Mouse (Mus musculus) hindbrain, embryonic 14.5 days (tissue): ENCODE results near the gene Ndufa9. TPM values are rescaled to one million over a fixed set of nuclear protein-coding genes. Genes with fewer than 3 reads are reported as not detected.
A peak's percentile ranks its signal among the peaks of the same experiment; 100 is the strongest.

ENCODE experiments used
- ATAC-seq: fragments of 200-750 bp; cut with Nextera tagmentation; 2 replicates; pipeline ENCODE4 v1.8.0; 2017; ENCODE audit warnings: moderate number of reproducible peaks, mild to moderate bottlenecking, moderate TSS enrichment, moderate library complexity; ENCODE audit not compliant: low FRiP score
- DNase-seq: peaks from one replicate; pipeline ENCODE4 v3.0.0-alpha.2; 2015; ENCODE audit warnings: low spot score
- H3K27ac ChIP-seq: fragments of 300-500 bp; sonication (generic); 2 replicates; pipeline ENCODE4 v1.5.1; 2014; ENCODE audit warnings: mild to moderate bottlenecking, moderate library complexity
- H3K27me3 ChIP-seq: fragments of 300-500 bp; sonication (generic); 2 replicates; pipeline ENCODE4 v1.6.1; 2014; ENCODE audit warnings: mild to moderate bottlenecking, low read length, mixed read lengths; ENCODE audit not compliant: control insufficient read depth, insufficient read depth
- H3K36me3 ChIP-seq: fragments of 300-500 bp; sonication (generic); replicated peaks from 2 replicates; pipeline ENCODE4 v1.6.1; 2014; ENCODE audit not compliant: control insufficient read depth, insufficient read depth
- H3K4me1 ChIP-seq: fragments of 300-500 bp; sonication (generic); replicated peaks from 2 replicates; pipeline ENCODE4 v1.6.1; 2014; ENCODE audit warnings: antibody characterized with exemption, low read length, mixed read lengths; ENCODE audit not compliant: control insufficient read depth, insufficient read depth
- H3K4me2 ChIP-seq: fragments of 300-500 bp; sonication (generic); replicated peaks from 2 replicates; pipeline ENCODE4 v1.6.1; 2014; ENCODE audit warnings: mild to moderate bottlenecking, moderate library complexity
- H3K4me3 ChIP-seq: fragments of 300-500 bp; sonication (generic); replicated peaks from 2 replicates; pipeline ENCODE4 v1.5.1; 2014; ENCODE audit warnings: mild to moderate bottlenecking, low read length
- H3K9ac ChIP-seq: fragments of 300-500 bp; sonication (generic); 2 replicates; pipeline ENCODE4 v1.6.1; 2014
- H3K9me3 ChIP-seq: fragments of 300-500 bp; sonication (generic); 2 replicates; pipeline ENCODE4 v1.6.1; 2016; ENCODE audit warnings: low read length; ENCODE audit not compliant: control insufficient read depth
- WGBS: fragments of 180-500 bp; shearing (Covaris S2); extraction: QIAGEN DNeasy Blood & Tissue Kit; methylation state at CpG from one replicate; pipeline ENCODE4 v1.1.7; 2014; 5-methylcytosine and 5-hydroxymethylcytosine counted together
- polyA plus RNA-seq: library from polyadenylated mRNA; unstranded; fragments of >200 nt; fragmentation: Nextera tagmentation; extraction: Ambion mirVana; gene quantifications from 2 replicates; pipeline ENCODE4 v1.2.1, GENCODE M21; 2014

Ndufa9 gene
- polyA plus RNA-seq, result 188 and 195 TPM in 2 replicates

DNA sequence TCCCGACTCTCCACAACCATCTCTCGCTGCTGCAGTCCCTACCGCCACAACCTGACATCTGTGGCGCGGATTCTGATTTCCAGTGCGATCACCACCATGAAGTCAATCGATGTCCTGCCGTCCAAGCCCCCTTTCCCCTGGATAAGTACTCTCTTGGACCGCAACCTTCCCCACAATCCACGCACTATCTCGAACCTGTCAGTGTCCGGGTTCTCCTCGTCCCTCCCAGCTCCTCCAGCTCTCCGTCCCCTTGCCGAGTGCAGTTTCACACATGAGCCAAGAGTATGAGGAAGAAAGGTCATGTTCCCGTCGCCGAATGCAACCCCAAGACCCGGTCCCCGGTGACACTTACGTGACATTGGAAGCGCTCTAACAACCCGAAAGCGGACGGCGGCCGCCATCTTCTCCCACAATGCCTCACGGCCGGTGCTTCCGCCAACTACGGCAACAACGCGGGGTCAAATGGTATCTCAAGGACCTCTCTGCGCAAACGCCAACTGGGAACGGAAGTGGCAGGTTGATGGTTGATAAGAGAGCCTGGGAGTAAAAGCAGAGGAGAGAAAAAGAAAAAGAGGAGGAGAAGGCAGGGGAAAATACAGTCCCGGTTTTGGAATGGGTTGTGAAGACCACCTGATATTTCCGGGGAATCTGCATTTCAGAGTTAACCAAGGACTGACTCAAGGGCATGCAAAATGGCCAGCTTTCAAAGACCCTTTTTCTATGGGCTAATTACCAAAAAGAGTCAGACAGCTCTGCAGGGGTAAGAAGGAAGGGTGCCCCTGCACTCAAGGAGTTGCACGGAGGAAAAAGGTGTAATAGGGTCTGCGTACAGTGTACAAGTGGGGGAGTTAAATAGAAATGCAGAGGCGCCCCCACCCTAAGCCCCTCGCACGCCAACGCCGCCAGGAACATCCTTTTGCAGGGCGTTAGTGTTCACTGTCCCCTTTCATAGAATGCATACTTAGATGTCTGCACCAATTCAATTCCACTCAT is at the start of gene Ndufa9:
Ndufa9 (minus strand) TSS at position 425 of the 993 bp plus-strand sequence.
- ATAC-seq (peak; percentile 88), DNase-seq (peak; percentile 94)

DNA sequence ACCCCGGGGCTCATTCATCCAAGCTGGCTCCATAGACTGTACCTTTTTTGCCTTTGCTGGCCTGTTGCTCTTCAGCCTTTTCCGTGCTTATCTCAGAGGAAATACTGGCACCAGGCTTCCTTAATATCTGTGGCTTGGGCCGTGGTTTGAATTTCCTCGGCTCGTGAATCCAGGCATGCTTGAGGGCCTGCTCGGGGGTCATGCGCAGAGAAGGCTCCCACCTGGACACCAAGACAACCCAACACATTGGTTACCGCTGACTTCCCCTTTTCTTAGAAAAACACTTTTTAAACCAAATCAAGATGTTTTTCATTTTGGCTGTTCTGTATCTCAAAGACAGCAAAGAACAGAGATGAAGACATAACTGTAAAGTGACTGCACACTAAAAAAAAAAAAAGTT is 28.2 kb upstream of the Ndufa9 start:
- DNase-seq (no peak), ATAC-seq (no peak)
- no peak overlapping the region for H3K4me2 ChIP-seq
- H3K36me3 ChIP-seq, result no peaks in the 10 kb centered on the region
- no peak overlapping the region for H3K9ac ChIP-seq
- H3K4me1 ChIP-seq, result no peaks in the 10 kb centered on the region
- WGBS, result 92% methylated on average over 8 of the region's 8 CpGs
- no peaks in the 10 kb centered on the region for H3K27me3 ChIP-seq
- no peak overlapping the region for H3K4me3 ChIP-seq
- no peaks in the 10 kb centered on the region for H3K9me3 ChIP-seq
- no peak overlapping the region for H3K27ac ChIP-seq

More for the DNA sequence above, at the start of gene Ndufa9:
- Histone ChIP-seq H3K9ac (peak within 1 kb of the TSS; percentile 84), H3K27me3 (no peaks in the 10 kb centered on the region), H3K27ac (peak within 1 kb of the TSS; percentile 76), H3K4me3 (peak within 1 kb of the TSS; percentile 82), H3K4me1 (peaks cover 19% of the 10 kb centered on the region), H3K36me3 (peaks cover 7% of the 10 kb centered on the region), H3K4me2 (peak within 1 kb of the TSS; percentile 88), H3K9me3 (no peaks in the 10 kb centered on the region)
- 7% methylated on average over 46 of the region's 46 CpGs for WGBS

DNA sequence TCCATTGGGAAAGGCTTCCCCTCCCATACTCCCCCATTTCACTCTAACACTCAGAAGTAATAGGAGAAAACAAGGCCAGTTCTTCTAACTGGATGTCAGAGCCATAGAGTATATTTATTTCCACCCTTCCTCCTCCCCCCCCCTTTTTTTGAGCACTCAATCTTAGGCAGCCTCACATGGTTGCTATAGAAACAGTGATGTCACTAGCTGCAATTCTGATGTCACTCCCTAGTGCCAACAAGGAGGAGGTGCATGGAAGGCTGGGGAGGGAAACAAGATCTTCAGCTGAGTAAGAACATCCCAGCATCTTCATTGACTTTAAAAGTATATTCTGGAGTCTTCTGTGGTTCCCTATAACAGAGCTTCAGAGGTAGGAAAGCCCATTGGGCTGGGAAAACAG is 3.9 kb upstream of the Ndufa9 start, which contains the start of gene Akap3:
Akap3 (plus strand) TSS at position 218 of the 400 bp plus-strand sequence.
- ATAC-seq (no peak), DNase-seq (no peak)
- Histone ChIP-seq H3K4me2 (no peak within 1 kb of the TSS), H3K36me3 (no peaks in the 10 kb centered on the region), H3K27me3 (no peaks in the 10 kb centered on the region), H3K9me3 (no peaks in the 10 kb centered on the region), H3K4me1 (peaks cover 12% of the 10 kb centered on the region), H3K27ac (no peak within 1 kb of the TSS), H3K4me3 (no peak within 1 kb of the TSS), H3K9ac (no peak within 1 kb of the TSS)

DNA sequence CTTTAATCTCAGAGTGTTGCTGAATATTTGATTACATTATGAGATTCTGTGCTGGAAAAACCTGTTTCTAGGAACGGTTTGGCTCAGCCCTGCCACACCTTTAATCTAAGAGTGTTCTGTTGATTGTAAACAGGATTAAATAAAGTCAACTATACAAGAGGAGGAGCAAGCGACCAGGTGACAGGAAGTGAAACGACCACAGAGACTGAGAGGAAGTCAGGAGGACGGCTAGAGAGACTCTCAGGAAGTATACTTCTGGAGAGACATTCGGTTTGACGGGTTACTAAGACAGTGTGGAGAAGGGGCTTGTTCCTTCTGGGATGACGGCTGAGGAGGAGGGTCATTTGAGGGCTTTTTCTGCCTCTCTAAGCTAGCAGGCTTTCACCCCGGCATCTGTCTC is 12.3 kb downstream of the Ndufa9 start:
- peaks cover 99% of the 10 kb centered on the region for H3K36me3 ChIP-seq
- H3K27ac ChIP-seq, result no peak overlapping the region
- WGBS, result 88% methylated on average over 8 of the region's 8 CpGs
- ATAC-seq (no peak), DNase-seq (no peak)
- no peak overlapping the region for H3K4me3 ChIP-seq
- H3K9ac ChIP-seq, result no peak overlapping the region
- H3K4me2 ChIP-seq, result no peak overlapping the region
- H3K9me3 ChIP-seq, result no peaks in the 10 kb centered on the region
- H3K4me1 ChIP-seq, result no peaks in the 10 kb centered on the region
- H3K27me3 ChIP-seq, result no peaks in the 10 kb centered on the region

DNA sequence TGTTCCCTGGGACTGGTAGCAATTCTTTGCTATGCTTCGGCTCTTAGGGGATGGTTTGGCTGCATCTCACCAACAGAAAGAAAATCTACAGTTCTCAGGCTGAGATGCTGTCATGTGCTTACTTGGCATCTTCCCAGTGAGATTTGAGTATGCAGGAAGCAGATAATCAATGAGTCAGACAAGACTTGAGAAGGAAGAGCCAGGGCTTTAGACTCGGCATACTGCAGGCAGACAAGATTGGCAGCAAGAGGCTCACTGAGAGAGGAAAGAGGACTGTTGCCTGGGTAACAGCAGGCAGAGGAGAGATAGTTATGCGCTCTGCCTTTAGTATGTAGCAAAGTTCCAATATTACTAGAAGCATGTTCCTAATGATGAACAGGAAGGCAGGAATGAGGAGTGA is 25.8 kb downstream of the Ndufa9 start:
- Histone ChIP-seq H3K27me3 (no peaks in the 10 kb centered on the region), H3K9me3 (no peaks in the 10 kb centered on the region), H3K4me2 (no peak overlapping the region), H3K4me1 (no peaks in the 10 kb centered on the region), H3K36me3 (peaks cover 85% of the 10 kb centered on the region), H3K27ac (no peak overlapping the region), H3K4me3 (no peak overlapping the region), H3K9ac (no peak overlapping the region)
- DNase-seq (no peak), ATAC-seq (no peak)
- WGBS, result 83% methylated on average over 3 of the region's 3 CpGs

DNA sequence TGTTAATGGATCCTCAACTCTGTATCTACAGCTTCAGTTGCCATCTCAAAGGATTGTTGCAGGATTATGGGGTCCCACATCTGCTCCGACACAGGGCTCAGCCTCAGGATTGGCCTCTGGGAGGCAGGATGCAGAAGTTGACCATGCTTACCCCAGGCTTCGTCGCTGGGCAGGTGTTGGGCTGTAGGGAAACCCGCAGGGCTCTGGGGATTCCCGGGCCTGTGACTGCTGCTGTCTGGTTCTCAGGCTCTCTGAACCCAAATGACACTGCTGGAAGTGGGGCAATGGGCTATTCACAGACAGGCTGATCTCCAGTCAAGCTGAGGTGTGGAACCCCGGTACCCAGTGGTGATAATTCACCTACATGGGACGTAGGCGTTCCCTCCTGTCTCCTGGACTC is 32.6 kb downstream of the Ndufa9 start:
- no peak overlapping the region for H3K9ac ChIP-seq
- ATAC-seq (no peak), DNase-seq (no peak)
- H3K36me3 ChIP-seq, result peaks cover 17% of the 10 kb centered on the region
- no peak overlapping the region for H3K27ac ChIP-seq
- no peaks in the 10 kb centered on the region for H3K27me3 ChIP-seq
- 91% methylated on average over 8 of the region's 8 CpGs for WGBS
- H3K9me3 ChIP-seq, result no peaks in the 10 kb centered on the region
- H3K4me2 ChIP-seq, result no peak overlapping the region
- no peak overlapping the region for H3K4me3 ChIP-seq
- H3K4me1 ChIP-seq, result no peaks in the 10 kb centered on the region

DNA sequence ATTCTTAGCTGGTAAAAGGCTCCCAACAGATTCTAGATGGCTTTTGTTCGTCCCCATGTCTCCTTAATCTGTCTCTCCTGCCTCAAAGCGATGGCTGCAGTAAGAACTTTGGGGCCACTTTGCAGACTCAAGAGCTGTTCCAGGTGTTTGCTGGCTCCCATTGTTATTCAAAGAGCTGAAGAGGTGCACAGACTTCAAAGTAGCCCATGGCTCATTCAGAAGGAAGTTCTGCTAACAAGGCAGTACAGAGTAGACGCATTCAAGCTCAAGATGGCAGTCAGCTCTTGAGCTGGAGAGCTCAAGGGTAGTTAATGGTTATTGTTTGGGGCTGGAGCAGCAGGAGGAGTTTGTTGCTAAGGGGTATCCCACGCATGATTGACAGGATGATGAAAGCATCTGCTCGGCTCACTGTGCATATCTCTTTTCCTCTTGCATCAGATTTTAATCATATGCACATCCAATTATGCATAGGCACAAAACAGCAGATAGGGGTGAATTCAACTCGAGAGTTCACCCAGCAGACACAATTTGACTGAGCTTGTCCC is 33.7 kb downstream of the Ndufa9 start:
- 52% methylated on average over 6 of the region's 6 CpGs for WGBS
- H3K4me2 ChIP-seq, result no peak overlapping the region
- DNase-seq (no peak), ATAC-seq (no peak)
- H3K27ac ChIP-seq, result no peak overlapping the region
- H3K4me3 ChIP-seq, result no peak overlapping the region
- H3K4me1 ChIP-seq, result no peaks in the 10 kb centered on the region
- H3K27me3 ChIP-seq, result no peaks in the 10 kb centered on the region
- peaks cover 6% of the 10 kb centered on the region for H3K36me3 ChIP-seq
- H3K9ac ChIP-seq, result no peak overlapping the region
- no peaks in the 10 kb centered on the region for H3K9me3 ChIP-seq

DNA sequence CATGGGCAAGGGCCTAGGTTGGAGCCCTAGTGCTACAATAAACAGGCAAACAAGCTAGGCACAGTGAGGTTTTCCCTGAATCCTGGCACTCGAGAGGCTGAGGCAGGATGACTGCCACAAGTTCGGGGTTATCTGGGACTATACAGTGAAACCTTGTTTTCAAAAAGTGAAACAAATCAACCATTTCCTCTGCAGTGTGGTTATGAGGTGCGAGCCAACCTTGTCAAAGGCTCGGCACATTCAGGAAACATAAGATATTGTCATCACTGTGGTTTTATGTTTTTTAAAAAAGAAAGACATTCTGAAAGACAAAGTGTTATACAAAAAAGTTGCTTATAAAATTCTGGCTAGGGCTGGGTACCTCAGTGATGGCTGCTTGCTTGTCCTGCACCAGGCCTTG is 37.5 kb downstream of the Ndufa9 start:
- Histone ChIP-seq H3K4me2 (no peak overlapping the region), H3K4me3 (no peak overlapping the region), H3K9ac (no peak overlapping the region), H3K4me1 (no peaks in the 10 kb centered on the region), H3K36me3 (no peaks in the 10 kb centered on the region), H3K27ac (no peak overlapping the region), H3K27me3 (no peaks in the 10 kb centered on the region), H3K9me3 (no peaks in the 10 kb centered on the region)
- ATAC-seq (no peak), DNase-seq (no peak)
- WGBS, result 91% methylated on average over 4 of the region's 4 CpGs

DNA sequence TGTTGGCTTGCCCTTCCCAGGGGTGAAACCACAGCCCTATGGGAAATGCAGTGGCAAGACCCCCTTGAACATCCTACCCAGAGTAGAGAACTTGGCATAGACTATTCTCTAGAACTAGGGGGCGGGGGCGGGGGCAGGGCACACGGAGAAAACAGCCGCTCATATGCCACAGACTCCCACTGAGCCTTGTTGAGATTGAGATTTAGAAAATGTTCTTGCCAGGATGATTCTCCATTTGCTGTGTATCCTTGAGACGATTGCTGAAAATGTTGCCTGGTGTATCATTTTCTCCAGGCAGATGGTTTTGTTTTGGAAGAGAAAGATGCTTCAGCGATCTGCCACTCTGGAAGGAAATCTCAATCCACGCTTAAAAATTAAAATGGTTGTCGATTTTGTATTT is 40.4 kb downstream of the Ndufa9 start:
- WGBS, result 84% methylated on average over 8 of the region's 8 CpGs

More for the DNA sequence above, 40.4 kb downstream of the Ndufa9 start:
- Histone ChIP-seq H3K36me3 (no peaks in the 10 kb centered on the region), H3K27ac (no peak overlapping the region), H3K9me3 (no peaks in the 10 kb centered on the region), H3K4me2 (no peak overlapping the region), H3K27me3 (no peaks in the 10 kb centered on the region), H3K4me3 (no peak overlapping the region), H3K9ac (no peak overlapping the region), H3K4me1 (no peaks in the 10 kb centered on the region)
- no peak for DNase-seq
- ATAC-seq, result no peak
